Mouse (Mus musculus): ENCODE results near the gene BC037034.
"Not testable (repeated sequence)": the region's sequence is repeated elsewhere in the genome, so short reads cannot be mapped to it uniquely, and the experiment has no call there.

Gene BC037034

DNA sequence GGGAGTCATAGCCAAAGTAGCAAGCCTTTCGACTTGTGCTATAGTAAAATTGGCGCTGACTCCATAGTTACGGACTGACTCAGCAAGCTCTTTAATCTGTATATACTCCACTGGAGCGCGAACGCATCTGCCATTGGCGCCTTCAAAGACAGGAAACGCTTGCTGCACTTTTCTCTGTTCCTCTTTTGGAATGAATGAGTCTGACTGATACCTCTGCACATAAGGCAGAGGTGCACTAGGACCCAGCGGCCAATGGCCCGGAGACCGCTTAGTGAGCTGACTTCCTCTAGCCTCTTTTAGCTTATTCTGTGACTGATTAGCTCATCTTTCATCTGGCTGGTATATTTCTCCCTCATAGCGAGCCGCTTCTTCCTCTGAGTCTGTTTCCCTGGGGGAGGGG is 47.2 kb downstream of the BC037034 start:
- not testable (repeated sequence) for DNase-seq (ENCODE audit: low spot score in 2 of 2)
